Mouse (Mus musculus) lung, adult 2 months (tissue): ENCODE measurements around the gene Ankrd44. TPM values are rescaled to one million over a fixed set of nuclear protein-coding genes. Genes with fewer than 3 reads are reported as not detected.
"Not testable (repeated sequence)": the region's sequence is repeated elsewhere in the genome, so short reads cannot be mapped to it uniquely, and the experiment has no call there.

Experiments used
- DNase-seq: peaks from one replicate; pipeline ENCODE4 v3.0.0; 2022
- H3K4me1 ChIP-seq: fragments of 200-500 bp; 2 replicates; pipeline ENCODE4 v1.6.1; 2011; ENCODE audit warnings: low read length; ENCODE audit not compliant: control insufficient read depth, insufficient read depth
- H3K4me3 ChIP-seq: fragments of 200-500 bp; replicated peaks from 2 replicates; pipeline ENCODE3; 2011; ENCODE audit warnings: low read depth, mild to moderate bottlenecking, control low read depth, low read length; ENCODE audit errors: extremely low read depth
- CTCF ChIP-seq: fragments of 200-500 bp; IDR thresholded peaks from 2 replicates; pipeline ENCODE4 v1.5.1; 2011; ENCODE audit warnings: mild to moderate bottlenecking, low read length, control low read depth; ENCODE audit not compliant: insufficient read depth
- POLR2A ChIP-seq: fragments of 200-500 bp; IDR thresholded peaks from 2 replicates; pipeline ENCODE4 v1.6.1; 2011; ENCODE audit warnings: low read depth, mild to moderate bottlenecking, control low read depth, low read length, borderline replicate concordance; ENCODE audit errors: extremely low read depth
- WGBS: fragments of 180-500 bp; shearing (Covaris S2); methylation state at CpG from one replicate; pipeline ENCODE4 v1.1.7; 2018; 5-methylcytosine and 5-hydroxymethylcytosine counted together
- polyA plus RNA-seq: library from polyadenylated mRNA; depleted of rRNA; stranded (reverse); fragments of >200 nt; gene quantifications from 2 replicates; pipeline ENCODE4 v1.2.3, GENCODE M21; 2012; rRNA removed

Ankrd44 gene
- polyA plus RNA-seq, result 39.0 and 67.3 TPM in 2 replicates

GRCm38 (mm10) chr1:54925971-54926771 lies at the start of gene Ankrd44:
TSS of gene Ankrd44 (minus strand) at chr1:54926387.
- WGBS, result under 1% methylated on average over 80 of the region's 94 CpGs
- TF ChIP-seq POLR2A (0 out of 2 replicates have a peak, but pooled peaks have one; percentile 17), CTCF (no peak)
- H3K4me1 ChIP-seq, result peaks cover 16% of the 10 kb centered on the region
- peak; percentile 87 for DNase-seq
- H3K4me3 ChIP-seq, result peak within 1 kb of the TSS; percentile 84

GRCm38 (mm10) chr1:54971687-54972404 lies 45.7 kb upstream of the Ankrd44 start:
- WGBS, result 85% methylated on average over 5 of the region's 5 CpGs
- Histone ChIP-seq H3K4me1 (no peaks in the 10 kb centered on the region), H3K4me3 (no peak overlapping the region)
- no peak for TF ChIP-seq POLR2A
- no peak for TF ChIP-seq CTCF
- DNase-seq, result no peak

- H3K4me3 ChIP-seq, result no peak overlapping the region
- no peak for DNase-seq
- H3K4me1 ChIP-seq, result no peaks in the 10 kb centered on the region
- 92% methylated on average over 3 of the region's 3 CpGs for WGBS
- no peak for TF ChIP-seq POLR2A
- no peak for TF ChIP-seq CTCF
Measured at GRCm38 (mm10) chr1:54966858-54967257, 40.7 kb upstream of the Ankrd44 start.

GRCm38 (mm10) chr1:54965159-54965995 lies 39.2 kb upstream of the Ankrd44 start:
- Histone ChIP-seq H3K4me1 (no peaks in the 10 kb centered on the region), H3K4me3 (no peak overlapping the region)
- no peak for TF ChIP-seq POLR2A
- WGBS, result 65% methylated on average over 11 of the region's 11 CpGs
- DNase-seq, result no peak

DNA sequence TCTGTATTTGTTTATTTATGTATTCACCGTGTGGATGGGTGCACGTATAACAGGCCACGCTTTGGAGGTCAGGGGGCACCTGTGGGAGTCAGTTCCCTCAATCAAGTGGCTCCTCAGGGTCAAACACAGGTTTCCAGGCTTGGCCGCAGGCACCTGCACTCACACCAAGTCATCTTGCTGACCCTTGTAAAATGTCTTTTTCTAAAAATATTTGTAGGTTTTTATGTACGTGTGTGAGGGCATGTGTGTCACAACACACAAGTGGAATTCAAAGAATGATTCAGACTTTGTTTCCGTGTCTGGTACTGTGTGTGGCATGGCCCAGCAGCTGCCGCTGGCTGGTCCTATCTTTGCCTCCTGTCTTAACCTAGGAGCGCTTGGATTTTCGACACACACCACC lies 35.5 kb upstream of the Ankrd44 start:
- Histone ChIP-seq H3K4me3 (no peak overlapping the region), H3K4me1 (no peaks in the 10 kb centered on the region)
- WGBS, result 76% methylated on average over 9 of the region's 9 CpGs
- DNase-seq, result no peak
- no peak for TF ChIP-seq POLR2A
- no peak for TF ChIP-seq CTCF

DNA sequence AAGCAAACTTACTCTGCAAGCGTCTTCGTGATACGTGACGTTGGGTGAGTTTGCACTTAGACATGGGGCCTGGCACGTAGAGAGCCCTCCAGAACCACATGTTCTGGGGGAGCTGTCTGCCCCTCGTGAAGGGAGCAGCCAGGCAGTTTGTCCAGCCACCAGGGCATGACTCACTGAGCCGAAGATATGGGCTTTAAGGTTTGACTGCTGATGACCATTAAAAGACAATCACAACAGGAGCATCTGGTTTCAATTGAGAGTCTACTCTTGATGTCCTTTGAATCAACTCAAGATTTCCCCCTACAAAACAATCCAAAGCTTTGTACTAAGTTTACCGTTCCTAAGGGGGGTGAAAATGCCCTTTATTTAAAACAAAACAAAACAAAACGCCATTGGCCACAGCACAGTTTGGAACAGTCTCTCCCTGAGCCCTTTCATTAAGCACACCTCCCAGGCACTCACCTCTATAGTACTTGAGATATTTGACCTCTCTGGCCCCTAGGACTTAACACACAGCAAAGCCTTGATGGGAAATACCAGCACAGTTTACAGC lies 34.5 kb upstream of the Ankrd44 start:
- H3K4me1 ChIP-seq, result no peaks in the 10 kb centered on the region
- 68% methylated on average over 9 of the region's 9 CpGs for WGBS
- H3K4me3 ChIP-seq, result no peak overlapping the region
- TF ChIP-seq POLR2A (no peak), CTCF (no peak)
- no peak for DNase-seq

DNA sequence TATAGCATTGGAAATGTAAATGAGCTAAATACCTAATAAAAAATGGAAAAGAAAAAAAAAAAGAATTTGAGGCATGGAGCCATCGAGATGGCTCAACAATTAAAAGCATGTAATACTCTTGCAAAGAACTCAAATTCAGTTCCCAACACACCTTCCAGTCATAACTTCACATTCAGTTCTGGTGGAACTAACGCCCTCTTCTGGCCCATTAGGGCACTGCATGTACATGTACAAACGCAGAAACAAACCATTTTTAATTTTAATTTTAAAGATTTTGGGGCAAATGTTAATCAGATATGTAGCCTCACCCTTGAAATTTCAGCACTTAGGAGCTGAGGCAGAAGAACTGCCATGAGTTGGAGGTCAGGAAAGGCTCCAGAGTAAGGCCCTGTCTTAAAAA lies 32.3 kb upstream of the Ankrd44 start:
- no peak overlapping the region for H3K4me3 ChIP-seq
- no peak for DNase-seq
- H3K4me1 ChIP-seq, result no peaks in the 10 kb centered on the region
- 69% methylated on average over 3 of the region's 3 CpGs for WGBS
- TF ChIP-seq POLR2A (no peak), CTCF (no peak)

- not testable (repeated sequence) for H3K4me3 ChIP-seq, H3K4me1 ChIP-seq, DNase-seq
- 92% methylated on average over 14 of the region's 14 CpGs for WGBS
Measured at GRCm38 (mm10) chr1:54956995-54957394, 30.8 kb upstream of the Ankrd44 start.

DNA sequence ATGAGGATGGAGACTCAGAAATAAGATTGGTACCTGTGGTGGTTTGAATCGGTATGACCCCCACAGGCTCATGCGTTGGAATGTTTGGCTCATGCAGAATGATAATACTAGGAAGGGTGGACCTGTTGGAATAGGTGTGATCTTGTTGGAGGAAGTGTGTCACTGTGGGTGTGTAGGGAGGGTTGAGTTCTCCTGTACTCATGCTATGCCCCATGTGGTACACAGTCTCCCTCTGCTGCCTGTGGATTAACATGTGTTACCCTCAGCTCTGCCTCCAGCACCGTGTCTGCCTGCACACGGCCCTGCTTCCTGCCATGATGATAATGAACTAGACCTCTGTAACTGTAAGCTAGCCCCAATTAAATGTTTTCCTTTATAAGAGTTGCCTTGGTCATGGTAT lies 28.7 kb upstream of the Ankrd44 start:
- Histone ChIP-seq H3K4me3 (no peak overlapping the region), H3K4me1 (no peaks in the 10 kb centered on the region)
- DNase-seq, result no peak
- TF ChIP-seq CTCF, result 0 out of 2 replicates have a peak, but pooled peaks have one; percentile 6
- TF ChIP-seq POLR2A, result no peak
- 66% methylated on average over 4 of the region's 4 CpGs for WGBS

GRCm38 (mm10) chr1:54944648-54945047 lies 18.5 kb upstream of the Ankrd44 start:
- Histone ChIP-seq H3K4me1 (no peaks in the 10 kb centered on the region), H3K4me3 (no peak overlapping the region)
- WGBS, result 53% methylated on average over 3 of the region's 3 CpGs
- no peak for TF ChIP-seq CTCF
- no peak for TF ChIP-seq POLR2A
- no peak for DNase-seq
